Mouse (Mus musculus): Measurements from ENCODE around the gene Nek6. TPM values are rescaled to one million over a fixed set of nuclear protein-coding genes. Genes with fewer than 3 reads are reported as not detected.
A peak's percentile ranks its signal among the peaks of the same experiment; 100 is the strongest.

Nek6 gene
- total RNA-seq, 2 experiments from 2014 or later, result 0.38 to 1.9 TPM

- no peak for ATAC-seq (replicated peaks; ENCODE audit: low FRiP score, poor library complexity, severe bottlenecking)
These were observed 103.0 kb downstream of the Nek6 start for GRCm38 (mm10) chr2:38614437-38614836.

GRCm38 (mm10) chr2:38616072-38616471 lies 104.6 kb downstream of the Nek6 start:
- ATAC-seq (replicated peaks; ENCODE audit: low FRiP score, poor library complexity, severe bottlenecking), result no peak

DNA sequence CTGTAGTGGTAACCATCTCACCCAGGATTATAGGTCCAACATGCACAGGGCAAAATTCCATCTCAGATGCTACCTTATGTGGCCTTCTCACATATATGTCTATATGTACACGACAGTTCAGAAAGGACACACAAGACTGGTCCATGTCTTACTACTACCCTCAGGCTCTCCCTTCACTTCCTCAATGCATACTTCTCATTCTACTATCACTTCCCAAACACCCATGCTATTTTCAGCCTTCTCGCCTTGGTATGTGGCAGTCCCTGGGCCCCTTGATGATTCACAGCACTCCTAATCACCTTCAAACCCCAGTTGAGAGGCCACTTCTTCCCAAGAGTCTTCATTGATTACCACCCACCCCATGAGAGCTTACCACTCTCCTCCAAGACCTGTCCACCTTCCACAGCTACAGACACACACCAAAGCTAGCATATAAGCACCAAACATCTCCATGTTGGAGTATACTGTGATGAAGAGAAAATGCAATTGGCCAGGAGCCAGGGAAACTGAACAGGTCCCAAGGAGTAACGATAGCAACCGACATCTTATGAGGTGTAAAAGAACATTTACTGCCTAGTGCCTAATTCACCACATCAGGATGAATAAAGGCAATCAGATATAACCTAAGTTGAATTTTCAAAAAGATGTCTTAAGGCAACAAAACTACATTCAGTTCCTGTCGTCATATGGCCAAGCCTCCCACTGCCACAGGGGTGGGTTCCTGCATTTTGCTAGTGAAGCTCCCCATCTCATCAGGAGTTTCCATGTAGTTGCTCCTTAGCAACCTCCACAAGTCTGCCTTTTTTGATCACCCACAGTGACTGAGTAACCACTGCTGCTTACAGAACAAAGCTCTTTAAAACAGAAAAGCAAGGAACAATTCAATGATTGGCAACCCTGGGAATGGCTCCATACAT lies 105.8 kb downstream of the Nek6 start:
- ATAC-seq (replicated peaks; ENCODE audit: low FRiP score, poor library complexity, severe bottlenecking), result no peak

- no peak for ATAC-seq (replicated peaks; ENCODE audit: low FRiP score, poor library complexity, severe bottlenecking)
These were observed 108.3 kb downstream of the Nek6 start for GRCm38 (mm10) chr2:38619777-38620176.

DNA sequence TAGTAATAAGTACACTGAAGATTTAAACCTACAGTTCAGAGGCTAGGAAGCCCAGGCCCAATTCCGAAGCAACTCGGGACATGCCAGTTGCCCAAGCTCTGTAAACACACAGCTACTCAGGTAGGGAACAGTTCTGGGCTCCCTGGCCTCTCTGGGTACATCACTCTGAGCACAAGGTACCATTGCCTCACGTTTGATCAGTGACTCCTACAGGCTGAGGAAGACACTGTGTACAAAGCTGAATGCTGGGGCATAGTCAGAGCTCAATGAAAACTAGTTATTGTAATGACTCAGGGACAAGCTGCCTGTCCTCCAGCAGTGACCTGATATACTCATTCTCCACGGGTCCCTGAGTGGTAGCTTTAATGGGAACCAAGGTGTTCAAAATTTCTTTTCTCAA lies 109.6 kb downstream of the Nek6 start:
- no peak for ATAC-seq (replicated peaks; ENCODE audit: low FRiP score, poor library complexity, severe bottlenecking)

DNA sequence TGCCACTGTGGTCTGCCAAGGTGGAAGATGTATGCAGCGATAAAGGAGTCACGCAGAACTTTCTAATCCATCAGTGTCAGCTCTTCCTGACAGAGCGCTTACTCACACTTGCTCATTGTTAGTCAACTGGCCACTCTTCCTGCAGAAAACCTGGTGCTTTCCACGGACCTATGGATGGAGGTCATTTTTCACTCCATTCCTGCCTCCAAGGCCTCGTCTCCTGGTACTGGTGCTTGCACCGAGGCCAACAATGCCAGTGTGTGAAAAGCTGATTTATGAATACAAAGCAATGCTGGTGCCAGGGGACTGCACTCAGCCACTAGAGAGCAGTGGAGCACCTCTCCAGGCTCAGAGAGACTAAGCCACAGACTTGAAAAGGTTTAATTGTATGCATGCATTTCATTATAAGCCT lies 110.2 kb downstream of the Nek6 start:
- no peak for ATAC-seq (replicated peaks; ENCODE audit: low FRiP score, poor library complexity, severe bottlenecking)

GRCm38 (mm10) chr2:38623411-38623810 lies 112.0 kb downstream of the Nek6 start:
- ATAC-seq (replicated peaks; ENCODE audit: low FRiP score, poor library complexity, severe bottlenecking), result no peak

DNA sequence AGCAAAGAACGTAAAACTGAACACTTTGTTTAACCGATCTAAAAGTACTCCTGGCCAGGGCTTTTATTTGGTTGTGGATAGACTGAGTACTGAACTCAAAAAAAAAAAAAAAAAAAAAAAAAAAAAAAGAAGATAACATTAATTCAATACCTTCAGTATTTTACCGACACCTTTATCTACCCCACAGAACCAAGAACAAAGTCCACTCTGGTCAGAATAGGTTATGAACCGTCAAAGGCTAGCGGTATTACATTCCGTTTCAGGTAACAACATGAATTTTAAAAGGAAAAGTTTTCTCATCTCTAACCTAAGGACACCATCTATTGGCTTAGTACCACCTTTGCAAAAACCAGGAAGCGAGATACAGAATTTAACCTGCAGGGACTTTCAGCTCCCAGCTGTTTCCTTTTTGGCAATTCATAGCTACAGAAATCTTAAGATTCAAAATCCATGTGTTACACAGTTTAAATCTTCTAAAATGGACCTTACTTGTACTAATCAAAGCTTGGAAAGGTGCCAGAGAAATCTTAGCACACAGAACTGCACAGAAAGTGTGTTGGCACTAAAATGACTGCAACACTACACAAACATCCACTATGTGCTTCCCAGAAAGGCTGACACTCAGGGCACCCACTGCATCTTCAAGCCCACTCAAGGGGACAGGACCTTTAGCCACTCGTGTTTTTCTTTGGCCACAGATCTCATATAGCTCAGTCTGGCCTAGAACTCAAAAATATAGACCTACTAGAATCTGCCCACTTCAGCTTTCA lies 112.6 kb downstream of the Nek6 start:
- no peak for ATAC-seq (replicated peaks; ENCODE audit: low FRiP score, poor library complexity, severe bottlenecking)

DNA sequence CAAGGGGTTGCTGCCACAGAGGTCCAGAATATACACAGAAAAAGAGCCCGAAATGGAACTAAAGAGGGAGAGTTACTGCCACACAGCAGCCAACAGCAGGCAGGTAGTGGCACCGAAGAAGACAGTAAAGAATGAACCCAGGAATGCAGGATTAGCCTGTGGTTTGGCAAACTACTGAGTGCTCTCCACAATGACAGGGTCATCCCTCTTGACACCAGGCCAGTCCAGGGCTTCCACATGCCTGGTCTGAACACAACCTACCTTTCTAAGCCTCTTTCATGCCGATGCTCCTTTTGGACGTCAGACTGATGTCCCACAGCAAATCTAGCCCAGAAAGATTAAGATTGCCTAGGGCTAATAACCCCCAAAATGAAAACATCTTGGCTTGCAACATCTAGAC lies 117.4 kb downstream of the Nek6 start:
- ATAC-seq (replicated peaks; ENCODE audit: low FRiP score, poor library complexity, severe bottlenecking), result no peak

GRCm38 (mm10) chr2:38629451-38629850 lies 118.0 kb downstream of the Nek6 start:
- ATAC-seq (replicated peaks; ENCODE audit: low FRiP score, poor library complexity, severe bottlenecking), result no peak

DNA sequence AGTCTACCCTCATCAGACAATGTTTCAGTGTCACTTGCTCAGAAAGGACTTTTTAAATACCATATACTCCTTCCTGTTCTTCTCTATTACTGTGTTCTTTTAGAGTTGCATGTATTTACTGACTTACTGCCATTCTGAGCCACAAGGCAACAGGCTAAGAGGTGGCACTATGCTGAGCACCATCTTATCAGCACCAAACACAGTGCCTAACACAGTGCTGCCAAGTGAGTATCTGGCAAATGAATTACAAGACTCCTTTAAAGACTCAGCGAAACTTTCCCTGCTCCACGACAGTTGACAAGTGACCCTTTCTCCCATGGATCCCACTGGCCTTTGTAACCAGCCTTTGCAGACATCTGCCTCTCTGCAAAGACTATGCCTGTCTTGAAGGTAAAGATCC lies 119.1 kb downstream of the Nek6 start:
- ATAC-seq (replicated peaks; ENCODE audit: low FRiP score, poor library complexity, severe bottlenecking), result no peak

DNA sequence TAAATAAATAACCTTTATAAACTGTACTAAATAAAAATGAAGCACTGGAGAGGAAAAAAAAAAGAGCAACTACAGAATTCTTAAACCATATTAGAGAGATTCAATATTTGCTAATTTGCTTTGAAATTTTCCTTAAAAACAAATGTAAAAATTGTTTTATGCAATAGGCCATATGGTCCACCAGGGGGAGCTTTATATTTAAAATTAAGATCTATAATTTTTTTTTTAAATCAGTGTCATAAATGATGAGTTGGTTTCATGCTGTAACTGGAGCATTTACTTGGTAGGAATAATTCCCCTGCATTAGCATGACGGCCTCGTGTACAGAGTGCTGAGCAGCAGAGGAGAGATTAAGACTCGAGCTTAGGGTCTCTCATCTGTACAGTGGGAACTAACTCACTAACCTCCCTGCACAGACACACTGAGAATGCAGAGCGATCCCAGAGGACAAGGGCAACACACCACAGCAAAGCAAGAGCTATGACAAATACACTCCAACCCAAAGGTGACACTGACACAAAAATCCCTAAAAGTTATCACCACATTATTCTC lies 126.3 kb downstream of the Nek6 start:
- peak; percentile 49; the same call in 1 of the 2 replicates for ATAC-seq (replicated peaks; ENCODE audit: low FRiP score, poor library complexity, severe bottlenecking)

- ATAC-seq (replicated peaks; ENCODE audit: low FRiP score, poor library complexity, severe bottlenecking), result no peak
These were observed 130.3 kb downstream of the Nek6 start for GRCm38 (mm10) chr2:38641761-38642160.

DNA sequence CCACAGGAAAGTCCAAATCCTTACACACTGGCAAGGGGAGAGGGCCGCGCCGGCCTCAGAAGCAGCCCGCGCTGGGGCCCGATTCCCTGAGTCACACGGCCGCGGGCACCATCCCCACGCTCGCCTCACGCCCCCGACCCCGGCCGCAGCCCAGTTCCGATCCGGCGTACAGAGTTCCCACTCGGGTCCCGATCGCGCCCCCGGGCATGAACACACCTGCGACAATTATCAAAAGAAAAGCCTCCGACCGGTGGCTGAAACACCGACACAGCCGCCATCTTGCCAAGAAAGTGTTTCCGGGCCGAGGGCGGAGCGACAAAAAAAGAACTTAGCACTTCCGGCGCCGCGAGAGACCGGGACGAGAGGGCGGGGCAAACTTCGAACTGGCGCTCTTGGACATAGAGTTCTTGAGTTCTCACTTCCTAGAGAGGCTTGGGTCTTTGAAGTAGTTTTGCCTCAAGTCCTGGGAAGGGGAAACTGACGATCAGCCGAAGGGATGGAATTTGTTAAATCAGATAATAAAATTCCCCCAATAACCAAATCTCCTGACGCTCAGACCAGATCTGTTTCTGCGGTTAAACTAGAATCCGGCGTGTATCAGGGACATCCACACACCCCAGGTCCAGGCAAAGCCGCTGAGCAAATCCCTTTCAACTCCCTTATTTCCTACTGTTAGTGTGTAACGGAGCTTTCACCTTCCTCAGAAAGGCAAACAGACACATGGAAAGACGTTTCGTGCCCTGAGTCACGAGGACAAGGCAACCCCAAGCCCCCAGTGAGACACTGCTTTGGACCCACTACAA lies 132.4 kb downstream of the Nek6 start, which contains the start of gene Psmb7:
TSS of gene Psmb7 (minus strand) at position 463 of the 803 bp plus-strand sequence.
- peak; percentile 98 for ATAC-seq (replicated peaks; ENCODE audit: low FRiP score, poor library complexity, severe bottlenecking)

Other genes starting within 250 kb of the Nek6 start
- gene Dennd1a, start 224.3 kb upstream of the Nek6 start, total RNA-seq (2015; ENCODE audit: low replicate concordance), result 15.7 and 17.9 TPM in 2 replicates
- gene Dennd1a, start 224.3 kb upstream of the Nek6 start, total RNA-seq (2017; ENCODE audit: low replicate concordance), result 25.4 and 26.2 TPM in 2 replicates
- gene Lhx2, start 172.4 kb upstream of the Nek6 start, total RNA-seq (2015; ENCODE audit: low replicate concordance), result not detected in 2 replicates
- not detected in 2 replicates for gene Lhx2, start 172.4 kb upstream of the Nek6 start, total RNA-seq (2017; ENCODE audit: low replicate concordance)
- gene Psmb7, start 132.4 kb downstream of the Nek6 start, total RNA-seq (2015; ENCODE audit: low replicate concordance), result 55.8 and 124 TPM in 2 replicates
- gene Psmb7, start 132.4 kb downstream of the Nek6 start, total RNA-seq (2017; ENCODE audit: low replicate concordance), result 83.9 and 94.1 TPM in 2 replicates
- not detected in 2 replicates for gene Nr5a1, start 202.9 kb downstream of the Nek6 start, total RNA-seq (2015; ENCODE audit: low replicate concordance)
- gene Nr5a1, start 202.9 kb downstream of the Nek6 start, total RNA-seq (2017; ENCODE audit: low replicate concordance), result not detected in 2 replicates